Mouse (Mus musculus): ENCODE data around the gene Elp6. TPM values are rescaled to one million over a fixed set of nuclear protein-coding genes. Genes with fewer than 3 reads are reported as not detected.
"Not testable (repeated sequence)": the region's sequence is repeated elsewhere in the genome, so short reads cannot be mapped to it uniquely, and the experiment has no call there.

Gene Elp6
- total and polyA plus RNA-seq, 2 experiments from 2014 or later: 30.5 to 35.5 TPM

GRCm38 (mm10) chr9:110322972-110323371, 18.0 kb downstream of the Elp6 start:
- no peaks in the 10 kb centered on the region for H3K4me1 ChIP-seq (ENCODE audit: insufficient read depth, low read length)
- no peak overlapping the region for H3K27ac ChIP-seq (ENCODE audit: low read depth, low read length)
- no peak for DNase-seq (ENCODE audit: low spot score)
- H3K36me3 ChIP-seq (ENCODE audit: insufficient read depth, low read length): peaks cover 18% of the 10 kb centered on the region
- H3K9me3 ChIP-seq (ENCODE audit: low read length): no peaks in the 10 kb centered on the region
- H3K9ac ChIP-seq (replicated peaks; ENCODE audit: low read length, poor library complexity, severe bottlenecking): no peak overlapping the region
- H3K27me3 ChIP-seq (ENCODE audit: insufficient read depth, low read length): no peaks in the 10 kb centered on the region
- no peak overlapping the region for H3K4me3 ChIP-seq (ENCODE audit: low read depth, low read length)
- TF ChIP-seq CTCF (IDR thresholded peaks at IDR 0.05): no peak
- no peak overlapping the region for H3K4me2 ChIP-seq (ENCODE audit: low read depth, low read length, poor library complexity, severe bottlenecking)
- ATAC-seq (ENCODE audit: low FRiP score): no peak

GRCm38 (mm10) chr9:110324181-110324580, 19.2 kb downstream of the Elp6 start:
- Histone ChIP-seq H3K4me3 (ENCODE audit: low read depth, low read length) (no peak overlapping the region), H3K4me1 (ENCODE audit: insufficient read depth, low read length) (no peaks in the 10 kb centered on the region), H3K9ac (replicated peaks; ENCODE audit: low read length, poor library complexity, severe bottlenecking) (no peak overlapping the region), H3K27ac (ENCODE audit: low read depth, low read length) (no peak overlapping the region), H3K27me3 (ENCODE audit: insufficient read depth, low read length) (no peaks in the 10 kb centered on the region), H3K9me3 (ENCODE audit: low read length) (no peaks in the 10 kb centered on the region), H3K36me3 (ENCODE audit: insufficient read depth, low read length) (peaks cover 14% of the 10 kb centered on the region), H3K4me2 (ENCODE audit: low read depth, low read length, poor library complexity, severe bottlenecking) (no peak overlapping the region)
- ATAC-seq (ENCODE audit: low FRiP score) (no peak), DNase-seq (ENCODE audit: low spot score) (no peak)
- no peak for TF ChIP-seq CTCF (IDR thresholded peaks at IDR 0.05)
- WGBS: 89% methylated on average over 1 of the region's 1 CpGs

- Histone ChIP-seq H3K9me3 (ENCODE audit: low read length) (no peaks in the 10 kb centered on the region), H3K36me3 (ENCODE audit: insufficient read depth, low read length) (no peaks in the 10 kb centered on the region), H3K27me3 (ENCODE audit: insufficient read depth, low read length) (no peaks in the 10 kb centered on the region), H3K9ac (replicated peaks; ENCODE audit: low read length, poor library complexity, severe bottlenecking) (no peak overlapping the region), H3K4me2 (ENCODE audit: low read depth, low read length, poor library complexity, severe bottlenecking) (no peak overlapping the region), H3K4me3 (ENCODE audit: low read depth, low read length) (no peak overlapping the region), H3K4me1 (ENCODE audit: insufficient read depth, low read length) (no peaks in the 10 kb centered on the region), H3K27ac (ENCODE audit: low read depth, low read length) (no peak overlapping the region)
- WGBS: 88% methylated on average over 2 of the region's 2 CpGs
- TF ChIP-seq CTCF (IDR thresholded peaks at IDR 0.05): no peak
- ATAC-seq (ENCODE audit: low FRiP score) (no peak), DNase-seq (ENCODE audit: low spot score) (no peak)
Observed at GRCm38 (mm10) chr9:110328178-110328577, 23.2 kb downstream of the Elp6 start.

- ATAC-seq (ENCODE audit: low FRiP score): no peak
- no peak for DNase-seq (ENCODE audit: low spot score)
- no peaks in the 10 kb centered on the region for H3K27me3 ChIP-seq (ENCODE audit: insufficient read depth, low read length)
- H3K36me3 ChIP-seq (ENCODE audit: insufficient read depth, low read length): no peaks in the 10 kb centered on the region
- WGBS: 68% methylated on average over 5 of the region's 5 CpGs
- no peak for TF ChIP-seq CTCF (IDR thresholded peaks at IDR 0.05)
- no peak overlapping the region for H3K4me2 ChIP-seq (ENCODE audit: low read depth, low read length, poor library complexity, severe bottlenecking)
- H3K4me1 ChIP-seq (ENCODE audit: insufficient read depth, low read length): peaks cover 3% of the 10 kb centered on the region; the same call in 1 of the 2 replicates
- no peaks in the 10 kb centered on the region for H3K9me3 ChIP-seq (ENCODE audit: low read length)
- H3K9ac ChIP-seq (replicated peaks; ENCODE audit: low read length, poor library complexity, severe bottlenecking): no peak overlapping the region
- H3K27ac ChIP-seq (ENCODE audit: low read depth, low read length): no peak overlapping the region
- H3K4me3 ChIP-seq (ENCODE audit: low read depth, low read length): no peak overlapping the region
Observed at GRCm38 (mm10) chr9:110328946-110329630, 24.1 kb downstream of the Elp6 start.

- no peak overlapping the region for H3K4me3 ChIP-seq (ENCODE audit: low read depth, low read length)
- DNase-seq (ENCODE audit: low spot score) (no peak), ATAC-seq (ENCODE audit: low FRiP score) (no peak)
- no peaks in the 10 kb centered on the region for H3K27me3 ChIP-seq (ENCODE audit: insufficient read depth, low read length)
- no peaks in the 10 kb centered on the region for H3K9me3 ChIP-seq (ENCODE audit: low read length)
- WGBS: 79% methylated on average over 21 of the region's 21 CpGs
- peaks cover 5% of the 10 kb centered on the region; the same call in 1 of the 2 replicates for H3K4me1 ChIP-seq (ENCODE audit: insufficient read depth, low read length)
- no peak overlapping the region for H3K9ac ChIP-seq (replicated peaks; ENCODE audit: low read length, poor library complexity, severe bottlenecking)
- TF ChIP-seq CTCF (IDR thresholded peaks at IDR 0.05): no peak
- H3K4me2 ChIP-seq (ENCODE audit: low read depth, low read length, poor library complexity, severe bottlenecking): no peak overlapping the region
- no peaks in the 10 kb centered on the region for H3K36me3 ChIP-seq (ENCODE audit: insufficient read depth, low read length)
- no peak overlapping the region for H3K27ac ChIP-seq (ENCODE audit: low read depth, low read length)
Observed at GRCm38 (mm10) chr9:110329655-110330054, 24.7 kb downstream of the Elp6 start.

GRCm38 (mm10) chr9:110330341-110330740, 25.4 kb downstream of the Elp6 start:
- peaks cover 5% of the 10 kb centered on the region; the same call in 1 of the 2 replicates for H3K4me1 ChIP-seq (ENCODE audit: insufficient read depth, low read length)
- no peaks in the 10 kb centered on the region for H3K9me3 ChIP-seq (ENCODE audit: low read length)
- H3K36me3 ChIP-seq (ENCODE audit: insufficient read depth, low read length): no peaks in the 10 kb centered on the region
- DNase-seq (ENCODE audit: low spot score) (no peak), ATAC-seq (ENCODE audit: low FRiP score) (no peak)
- WGBS: 47% methylated on average over 6 of the region's 6 CpGs
- no peak overlapping the region for H3K4me3 ChIP-seq (ENCODE audit: low read depth, low read length)
- no peak overlapping the region for H3K9ac ChIP-seq (replicated peaks; ENCODE audit: low read length, poor library complexity, severe bottlenecking)
- no peak overlapping the region for H3K4me2 ChIP-seq (ENCODE audit: low read depth, low read length, poor library complexity, severe bottlenecking)
- H3K27me3 ChIP-seq (ENCODE audit: insufficient read depth, low read length): no peaks in the 10 kb centered on the region
- H3K27ac ChIP-seq (ENCODE audit: low read depth, low read length): no peak overlapping the region
- TF ChIP-seq CTCF (IDR thresholded peaks at IDR 0.05): no peak

- H3K4me1 ChIP-seq (ENCODE audit: insufficient read depth, low read length); ATAC-seq (ENCODE audit: low FRiP score); H3K27ac ChIP-seq (ENCODE audit: low read depth, low read length); H3K4me3 ChIP-seq (ENCODE audit: low read depth, low read length); DNase-seq (ENCODE audit: low spot score); H3K4me2 ChIP-seq (ENCODE audit: low read depth, low read length, poor library complexity, severe bottlenecking); H3K36me3 ChIP-seq (ENCODE audit: insufficient read depth, low read length); H3K9ac ChIP-seq (replicated peaks; ENCODE audit: low read length, poor library complexity, severe bottlenecking); H3K9me3 ChIP-seq (ENCODE audit: low read length); H3K27me3 ChIP-seq (ENCODE audit: insufficient read depth, low read length): not testable (repeated sequence)
- WGBS: 91% methylated on average over 5 of the region's 5 CpGs
Observed at GRCm38 (mm10) chr9:110330913-110331312, 25.9 kb downstream of the Elp6 start.
